Mouse (Mus musculus): ENCODE measurements around the gene H2-Ab1.
"Not testable (repeated sequence)": the region's sequence is repeated elsewhere in the genome, so short reads cannot be mapped to it uniquely, and the experiment has no call there.

The H2-Ab1 gene

DNA sequence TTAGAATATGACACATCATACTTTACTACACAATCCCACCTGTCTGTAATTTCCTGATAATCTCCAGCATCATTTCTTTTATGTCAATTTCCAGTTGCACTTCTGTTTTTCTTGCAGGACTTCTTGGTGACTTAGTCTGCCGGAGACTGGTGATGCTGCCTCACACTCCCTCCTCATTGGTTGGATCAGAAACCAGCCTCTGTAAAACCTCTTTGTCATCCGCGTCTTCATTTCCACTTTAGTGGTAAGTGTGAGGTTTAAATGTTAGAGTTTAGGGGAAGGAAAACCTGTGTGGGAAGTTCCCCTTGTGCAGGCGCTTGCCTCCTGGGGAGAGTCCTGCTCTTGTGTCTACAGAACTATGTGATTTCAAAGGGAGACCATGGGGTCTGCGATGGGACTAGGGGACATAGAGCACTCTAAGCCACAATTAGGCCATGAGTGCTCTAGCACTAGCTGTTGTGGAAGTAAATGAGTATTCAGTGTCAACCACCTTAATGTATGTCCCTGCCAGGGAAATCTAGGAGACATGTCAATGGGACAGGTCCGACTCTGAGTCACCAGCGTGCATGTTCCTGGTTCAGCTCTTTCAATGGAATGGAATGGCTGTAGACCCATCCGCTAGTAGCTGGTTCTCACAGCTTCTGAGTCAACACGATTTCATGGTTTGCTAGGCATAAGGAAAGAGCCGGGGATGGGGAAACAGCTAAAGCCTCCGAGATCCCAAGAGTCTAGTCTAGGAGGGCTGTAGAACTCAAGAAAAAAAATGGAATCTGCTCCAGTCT, at the start of gene H2-Ab1:
Gene H2-Ab1, plus strand, starts transcription at position 96 of the 782 bp plus-strand sequence.
- DNase-seq (ENCODE audit: low spot score) = peak; percentile 60

DNA sequence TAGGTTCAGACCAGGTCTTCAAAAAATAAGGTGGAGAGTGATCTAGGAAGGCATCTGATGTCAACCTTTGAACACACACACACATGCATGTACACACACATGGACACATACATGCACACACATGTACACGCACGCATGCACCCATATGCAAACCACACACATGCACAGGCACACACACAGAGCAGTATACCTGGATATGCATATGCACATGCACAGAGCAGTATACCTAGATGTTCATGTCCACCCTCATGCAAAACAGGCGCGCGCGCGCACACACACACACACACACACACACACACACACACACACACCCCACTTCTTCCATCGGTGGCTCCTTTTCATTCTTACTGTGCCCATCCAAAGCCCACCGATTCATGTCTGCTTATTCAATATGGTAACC, 49.6 kb upstream of the H2-Ab1 start:
- no peak for DNase-seq (ENCODE audit: low spot score)

- no peak for DNase-seq (ENCODE audit: low spot score)
These were observed 49.1 kb upstream of the H2-Ab1 start for GRCm38 (mm10) chr17:34208421-34208820.

DNA sequence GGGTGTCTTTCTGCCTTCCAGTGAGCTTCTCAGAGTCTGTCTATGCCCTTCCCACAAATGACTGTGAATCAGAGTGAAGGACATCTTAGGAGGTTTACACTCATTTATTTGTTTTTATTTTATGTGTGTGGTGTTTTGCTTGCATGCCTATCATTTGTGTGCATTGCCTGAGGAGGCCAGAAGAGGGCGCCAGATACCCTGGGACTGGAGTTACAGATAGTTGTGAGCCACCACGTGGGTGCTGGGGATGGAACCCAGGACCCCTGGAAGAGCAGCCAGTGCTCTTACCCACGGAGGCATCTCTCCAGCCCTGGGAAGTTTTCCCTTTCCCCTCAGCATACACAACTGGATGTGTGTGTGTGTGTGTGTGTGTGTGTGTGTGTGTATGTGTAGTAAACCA, 47.8 kb upstream of the H2-Ab1 start:
- no peak for DNase-seq (ENCODE audit: low spot score)

- DNase-seq (ENCODE audit: low spot score) = peak; percentile 16
These were observed 46.9 kb upstream of the H2-Ab1 start for GRCm38 (mm10) chr17:34210599-34210998.

- DNase-seq (ENCODE audit: low spot score) = no peak
These were observed 45.6 kb upstream of the H2-Ab1 start for GRCm38 (mm10) chr17:34211746-34212365.

DNA sequence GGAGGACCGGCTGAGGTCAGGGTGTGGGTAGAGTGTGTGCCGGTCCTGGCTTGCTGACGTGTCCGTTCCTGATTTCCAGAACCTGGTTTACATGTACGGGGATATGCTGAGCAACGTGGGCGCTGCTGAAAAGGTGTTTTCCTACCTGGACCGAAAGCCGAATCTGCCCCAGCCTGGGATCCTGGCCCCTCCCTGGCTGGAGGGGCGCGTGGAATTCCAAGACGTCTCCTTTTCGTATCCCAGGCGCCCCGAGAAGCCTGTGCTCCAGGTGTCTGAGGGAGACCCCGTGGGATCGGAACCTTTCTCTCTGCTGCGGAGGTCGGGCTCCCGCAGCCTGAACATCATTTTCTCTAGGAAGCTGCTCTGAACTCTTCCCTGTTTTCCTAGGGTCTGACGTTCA, 43.6 kb upstream of the H2-Ab1 start:
- DNase-seq (ENCODE audit: low spot score) = no peak

- DNase-seq (ENCODE audit: low spot score) = no peak
These were observed 42.3 kb upstream of the H2-Ab1 start for GRCm38 (mm10) chr17:34215176-34215575.

DNA sequence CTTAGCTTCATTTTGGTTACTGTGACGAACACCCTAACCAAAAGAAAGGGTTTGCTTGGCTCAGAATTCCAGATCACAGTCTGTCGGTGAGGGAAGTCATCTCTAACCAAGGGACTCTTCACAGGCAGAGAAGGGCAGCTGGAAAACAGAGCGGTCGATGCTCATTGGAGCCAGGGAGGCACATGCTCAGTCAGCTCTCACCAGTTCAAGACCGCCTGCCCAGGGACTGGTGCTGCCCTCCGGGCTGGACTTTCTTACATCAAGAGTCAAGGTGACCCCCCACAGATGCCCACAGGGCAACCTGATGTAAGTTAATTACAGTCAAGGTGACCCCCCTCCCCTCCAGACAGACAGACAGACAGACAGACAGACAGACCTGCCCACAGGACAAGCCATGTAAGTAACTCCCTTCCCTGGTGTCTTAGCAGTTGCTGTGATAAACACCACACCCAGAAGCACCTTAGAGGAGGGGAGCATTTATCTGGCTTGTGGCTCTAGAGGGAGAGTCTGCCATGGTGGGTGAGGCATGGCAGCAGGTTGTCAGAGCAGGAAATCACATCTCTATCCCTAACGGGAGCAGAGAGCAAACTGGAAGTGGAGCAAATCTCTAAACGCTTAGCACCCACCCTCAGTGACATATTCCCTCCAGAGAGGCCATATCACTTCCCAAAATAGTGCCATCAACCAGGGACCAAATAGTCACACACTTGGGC, 40.1 kb upstream of the H2-Ab1 start:
- DNase-seq (ENCODE audit: low spot score) = no peak

DNA sequence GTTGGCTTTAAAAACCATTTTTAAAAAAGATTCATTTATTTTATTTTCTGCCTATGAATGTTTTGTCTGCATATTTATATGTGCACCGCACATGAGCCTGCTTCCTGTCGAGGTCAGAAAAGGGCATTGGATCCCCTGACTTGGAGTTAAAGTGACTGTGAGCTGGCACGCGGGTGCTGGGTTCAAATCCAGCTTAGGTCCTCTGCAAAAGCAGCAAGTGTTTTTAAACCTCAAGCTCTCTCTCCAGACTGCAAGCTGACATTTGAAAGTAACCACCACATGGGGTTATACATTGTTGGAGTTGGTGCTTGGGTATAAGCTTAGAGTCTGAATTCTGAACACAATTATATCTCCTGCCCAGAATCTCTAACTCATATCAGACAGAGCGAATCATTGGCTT, 39.5 kb upstream of the H2-Ab1 start:
- no peak for DNase-seq (ENCODE audit: low spot score)

DNA sequence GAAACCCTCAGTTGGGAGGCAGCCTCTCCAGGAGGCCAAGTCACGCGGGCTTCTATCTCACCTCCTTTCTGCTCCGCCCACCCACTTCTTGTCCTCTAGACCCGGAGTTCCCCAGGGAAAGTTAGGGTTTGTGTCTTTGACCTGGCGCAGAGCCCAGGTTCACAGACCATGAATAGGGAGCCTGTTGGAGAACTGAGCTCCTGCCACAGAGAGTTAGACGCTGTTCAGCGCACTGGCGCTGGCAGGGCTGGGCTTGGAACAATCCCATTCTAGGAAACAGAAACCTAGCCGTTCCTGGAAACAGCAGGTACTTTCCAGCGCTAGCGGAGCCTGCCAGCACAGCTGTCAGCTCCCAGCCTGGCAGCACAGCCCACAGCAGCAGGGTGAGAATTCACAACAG, 38.8 kb upstream of the H2-Ab1 start:
- DNase-seq (ENCODE audit: low spot score) = peak; percentile 60

DNA sequence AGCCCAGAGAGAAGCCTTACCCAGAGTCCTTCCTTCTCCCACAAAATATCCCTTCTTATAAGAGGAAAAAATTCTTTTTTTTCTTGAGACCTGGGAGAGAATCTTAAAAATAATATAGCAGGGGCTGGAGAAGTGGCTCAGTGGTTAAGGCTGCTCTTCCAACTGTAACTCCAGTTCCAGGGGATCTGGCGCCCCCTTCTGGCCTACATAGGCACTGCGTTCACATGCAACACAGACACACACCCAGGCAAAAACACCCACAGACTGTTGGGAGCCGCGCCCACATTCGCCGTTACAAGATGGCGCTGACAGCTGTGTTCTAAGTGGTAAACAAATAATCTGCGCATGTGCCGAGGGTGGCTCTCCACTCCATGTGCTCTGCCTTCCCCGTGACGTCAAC, 38.4 kb upstream of the H2-Ab1 start:
- peak; percentile 41 for DNase-seq (ENCODE audit: low spot score)

DNA sequence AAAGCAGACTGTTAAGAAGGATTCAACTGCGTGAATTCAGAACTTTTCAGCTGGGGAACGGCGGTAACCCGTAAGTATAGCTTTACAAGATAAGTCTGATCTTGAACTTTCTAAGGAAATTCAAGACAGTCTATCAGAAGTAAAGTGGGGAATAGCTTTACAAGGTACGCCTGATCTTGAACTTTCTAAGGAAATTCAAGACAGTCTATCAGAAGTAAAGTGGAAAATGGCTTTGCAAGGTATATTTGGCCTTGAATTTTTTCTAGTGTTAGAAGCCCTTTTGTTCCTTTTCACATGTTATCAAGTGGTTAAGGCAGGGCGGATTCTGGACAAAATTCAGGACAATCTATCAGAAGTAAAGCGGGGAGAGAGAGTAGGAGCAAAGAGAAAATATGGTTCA, 37.7 kb upstream of the H2-Ab1 start:
- DNase-seq (ENCODE audit: low spot score) = not testable (repeated sequence)

- not testable (repeated sequence) for DNase-seq (ENCODE audit: low spot score)
These were observed 37.1 kb upstream of the H2-Ab1 start for GRCm38 (mm10) chr17:34220401-34220800.

GRCm38 (mm10) chr17:34224816-34225215, 32.7 kb upstream of the H2-Ab1 start:
- DNase-seq (ENCODE audit: low spot score) = no peak

DNA sequence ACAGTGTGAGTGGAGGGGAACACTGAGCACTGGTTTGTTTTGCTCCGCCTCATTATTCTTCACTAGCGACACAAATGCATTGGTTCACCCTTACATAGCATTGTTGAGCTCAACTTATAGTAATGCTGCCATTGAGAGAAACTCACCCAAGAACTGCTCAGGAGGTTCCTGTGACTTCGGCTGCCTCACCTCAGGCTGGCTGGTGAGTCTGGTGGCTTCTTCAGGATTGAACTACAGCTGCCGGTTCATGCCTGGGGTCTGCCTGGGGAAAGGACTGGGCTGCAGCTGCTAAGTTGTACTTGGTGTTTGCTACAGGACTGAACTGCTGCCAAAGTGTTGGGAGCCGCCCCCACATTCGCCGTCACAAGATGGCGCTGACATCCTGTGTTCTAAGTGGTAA, 32.1 kb upstream of the H2-Ab1 start:
- DNase-seq (ENCODE audit: low spot score) = no peak

DNA sequence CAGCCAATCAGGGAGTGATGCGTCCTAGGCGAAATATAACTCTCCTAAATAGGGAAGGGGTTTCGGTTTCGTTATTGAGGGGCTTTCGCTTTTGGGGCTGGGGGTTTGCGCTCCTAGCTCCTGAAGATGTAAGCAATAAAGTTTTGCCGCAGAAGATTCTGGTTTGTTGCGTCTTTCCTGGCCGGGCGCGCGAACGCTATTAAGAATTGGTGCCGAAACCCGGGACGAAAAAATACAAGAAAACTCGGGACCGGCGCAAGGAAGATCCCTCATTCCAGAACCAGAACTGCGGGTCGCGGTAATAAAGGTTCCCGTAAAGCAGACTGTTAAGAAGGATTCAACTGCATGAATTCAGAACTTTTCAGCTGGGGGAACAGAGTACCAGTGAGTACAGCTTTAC, 31.6 kb upstream of the H2-Ab1 start:
- not testable (repeated sequence) for DNase-seq (ENCODE audit: low spot score)

DNA sequence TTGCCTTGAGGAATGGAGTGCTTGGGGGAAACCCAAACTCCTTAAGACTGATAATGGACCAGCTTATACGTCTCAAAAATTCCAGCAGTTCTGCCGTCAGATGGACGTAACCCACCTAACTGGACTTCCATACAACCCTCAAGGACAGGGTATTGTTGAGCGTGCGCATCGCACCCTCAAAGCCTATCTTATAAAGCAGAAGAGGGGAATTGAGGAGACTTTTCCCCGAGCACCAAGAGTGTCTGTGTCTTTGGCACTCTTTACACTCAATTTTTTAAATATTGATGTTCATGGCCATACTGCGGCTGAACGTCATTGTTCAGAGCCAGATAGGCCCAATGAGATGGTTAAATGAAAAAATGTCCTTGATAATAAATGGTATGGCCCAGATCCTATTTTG, 26.5 kb upstream of the H2-Ab1 start:
- DNase-seq (ENCODE audit: low spot score) = not testable (repeated sequence)

DNA sequence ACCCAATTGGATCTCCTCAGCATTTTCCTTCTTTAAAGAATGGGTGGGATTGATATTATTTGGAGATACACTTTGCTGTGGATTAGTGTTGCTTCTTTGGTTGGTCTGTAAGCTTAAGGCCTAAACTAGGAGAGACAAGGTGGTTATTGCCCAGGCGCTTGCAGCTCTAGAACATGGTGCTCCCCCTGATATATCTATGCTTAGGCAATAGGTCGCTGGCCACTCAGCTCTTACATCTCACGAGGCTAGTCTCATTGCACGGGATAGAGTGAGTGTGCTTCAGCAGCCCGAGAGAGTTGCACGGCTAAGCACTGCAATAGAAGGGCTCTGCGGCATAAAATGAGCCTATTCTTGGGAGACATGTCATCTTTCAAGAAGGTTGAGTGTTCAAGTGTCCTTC, 25.5 kb upstream of the H2-Ab1 start:
- DNase-seq (ENCODE audit: low spot score) = not testable (repeated sequence)

- peak; percentile 80 for DNase-seq (ENCODE audit: low spot score)
These were observed 22.6 kb upstream of the H2-Ab1 start for GRCm38 (mm10) chr17:34234926-34235325.

- DNase-seq (ENCODE audit: low spot score) = peak; percentile 79
These were observed 20.8 kb upstream of the H2-Ab1 start for GRCm38 (mm10) chr17:34236691-34237090.

GRCm38 (mm10) chr17:34237741-34238140, 19.7 kb upstream of the H2-Ab1 start:
- no peak for DNase-seq (ENCODE audit: low spot score)

DNA sequence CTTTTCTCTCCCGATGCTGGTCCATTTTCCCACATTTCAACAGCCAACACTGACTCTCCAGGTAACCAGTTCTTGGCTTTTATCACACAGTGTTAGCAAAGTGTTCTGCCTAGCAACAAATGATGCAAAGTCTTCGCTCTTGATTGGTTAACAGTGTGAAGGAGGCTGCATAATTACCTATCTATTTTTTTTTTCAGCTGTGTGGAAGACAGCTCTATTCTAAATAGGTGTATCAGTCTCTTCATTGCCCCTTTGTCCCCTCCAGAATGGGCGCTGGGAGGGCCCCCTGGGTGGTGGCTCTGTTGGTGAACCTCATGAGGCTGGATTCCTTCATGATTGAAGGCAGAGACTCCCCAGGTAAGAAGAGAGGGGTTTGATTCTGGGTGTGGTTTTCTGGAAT, 18.8 kb upstream of the H2-Ab1 start, which contains the start of gene H2-Ob:
Gene H2-Ob, plus strand, starts transcription at position 198 of the 400 bp plus-strand sequence.
- peak; percentile 68 for DNase-seq (ENCODE audit: low spot score)

Measured in adipocyte (in vitro differentiated cells).